Mouse (Mus musculus): ENCODE results near the gene Sars.
A peak's percentile ranks its signal among the peaks of the same experiment; 100 is the strongest.

Sars gene

GRCm38 (mm10) chr3:108444698-108445365, at the start of gene Sars:
Gene Sars, minus strand, starts transcription at chr3:108445209.
- peak; percentile 81 for DNase-seq (ENCODE audit: low spot score)

GRCm38 (mm10) chr3:108489968-108490367, 45.0 kb upstream of the Sars start:
- no peak for DNase-seq (ENCODE audit: low spot score)

- no peak for DNase-seq (ENCODE audit: low spot score)
These were observed 39.7 kb upstream of the Sars start for GRCm38 (mm10) chr3:108484749-108485148.

- DNase-seq (ENCODE audit: low spot score): no peak
These were observed 33.8 kb upstream of the Sars start for GRCm38 (mm10) chr3:108478800-108479199.

- no peak for DNase-seq (ENCODE audit: low spot score)
These were observed 32.0 kb upstream of the Sars start for GRCm38 (mm10) chr3:108476761-108477619.

DNA sequence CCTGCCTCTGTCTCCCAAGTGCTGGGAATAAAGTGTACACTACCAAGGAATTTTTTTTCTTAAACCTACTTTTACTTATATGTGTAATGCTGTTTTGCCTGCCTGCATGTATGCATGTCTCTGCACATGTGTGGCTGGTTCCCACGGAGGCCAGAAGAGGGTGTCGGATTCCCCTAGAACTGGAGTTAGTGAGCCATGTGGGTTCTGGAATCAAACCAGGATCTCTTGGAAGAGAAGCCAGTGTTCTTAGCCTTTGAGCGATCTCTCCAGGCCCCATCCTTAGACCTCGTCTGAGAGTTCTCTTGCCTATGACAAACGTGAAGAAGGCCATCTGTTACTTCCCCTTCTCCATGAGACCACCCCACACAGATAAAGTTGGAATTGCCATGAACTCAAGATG, 30.5 kb upstream of the Sars start:
- DNase-seq (ENCODE audit: low spot score): no peak

DNA sequence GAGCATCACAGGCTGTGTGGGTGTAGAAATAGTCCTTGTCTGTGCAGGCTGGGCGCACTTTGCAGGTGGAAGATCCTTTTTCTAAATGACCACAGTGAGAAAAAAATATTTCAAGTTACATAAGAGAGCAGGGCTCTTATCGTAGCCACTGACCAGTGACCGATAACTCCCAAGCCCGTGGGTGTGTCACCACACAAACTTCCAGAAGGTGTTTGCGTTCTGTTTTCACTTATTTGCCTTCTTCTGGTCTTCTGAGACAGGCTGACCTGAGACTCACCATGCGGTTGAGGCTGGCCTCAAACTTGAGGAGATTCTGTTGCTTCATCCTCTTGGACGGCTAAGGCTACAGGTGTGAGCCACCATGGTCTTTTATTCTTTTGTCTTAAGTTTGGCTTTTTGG, 30.0 kb upstream of the Sars start:
- no peak for DNase-seq (ENCODE audit: low spot score)

DNA sequence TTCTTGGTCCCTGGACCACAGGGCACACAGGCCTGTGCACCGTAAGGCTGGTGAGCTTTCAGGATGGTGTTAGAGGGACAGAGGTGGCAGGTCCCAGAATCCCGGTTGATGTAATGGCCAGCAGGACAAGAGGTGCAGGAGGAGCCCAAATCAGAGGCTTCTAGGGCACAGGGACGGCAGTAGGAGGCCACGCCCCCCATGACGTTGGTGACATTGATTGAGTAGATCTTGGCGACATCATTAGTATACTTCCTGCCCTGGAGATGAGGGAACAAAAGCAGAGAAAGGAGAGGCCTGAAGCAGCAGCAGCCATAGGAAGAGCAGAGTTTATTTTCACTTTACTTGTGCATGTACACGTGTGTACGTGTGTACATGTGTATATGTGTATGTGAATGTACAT, 22.8 kb upstream of the Sars start:
- no peak for DNase-seq (ENCODE audit: low spot score)

DNA sequence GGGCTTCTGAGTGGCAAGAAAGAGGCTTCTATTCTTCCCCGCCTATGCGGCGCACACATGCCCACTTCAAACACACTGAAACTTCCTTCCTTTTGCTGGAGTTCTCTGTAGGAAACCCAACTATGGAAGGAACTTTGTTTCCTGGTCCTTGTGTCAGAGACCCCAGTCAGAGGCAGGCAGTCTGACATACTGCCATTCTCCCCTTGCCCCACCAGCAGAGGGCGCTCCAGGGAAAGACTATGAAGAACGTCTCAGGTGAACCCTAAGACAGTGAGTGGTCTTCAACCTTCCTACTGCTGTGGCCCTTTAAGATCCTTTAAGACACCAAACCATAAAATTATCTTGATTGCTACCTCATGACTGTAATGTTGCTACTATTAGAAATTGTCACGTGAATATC, 21.4 kb upstream of the Sars start:
- peak; percentile 31 for DNase-seq (ENCODE audit: low spot score)

DNA sequence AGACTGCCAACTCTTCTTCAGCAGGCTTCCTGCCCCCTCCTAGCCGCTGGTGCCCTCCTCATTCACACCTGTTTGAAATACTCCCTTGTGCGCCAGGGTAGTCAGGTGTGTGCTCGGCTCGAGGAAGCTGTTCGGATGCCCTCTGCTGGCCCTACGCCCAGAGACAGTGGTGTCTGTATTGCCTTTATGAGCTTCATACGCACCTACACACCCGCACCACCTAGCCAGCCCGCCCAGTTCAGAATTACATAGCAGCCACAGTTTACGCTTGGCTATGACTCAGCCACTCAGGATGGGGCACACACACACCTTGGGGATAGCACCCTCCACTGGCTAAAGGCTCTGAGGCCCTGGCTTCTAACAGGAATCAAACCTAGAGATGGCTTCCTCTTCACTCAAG, 13.9 kb upstream of the Sars start:
- no peak for DNase-seq (ENCODE audit: low spot score)

- DNase-seq (ENCODE audit: low spot score): no peak
These were observed 13.4 kb upstream of the Sars start for GRCm38 (mm10) chr3:108458380-108458779.

GRCm38 (mm10) chr3:108454172-108454571, 9.2 kb upstream of the Sars start:
- DNase-seq (ENCODE audit: low spot score): no peak

- no peak for DNase-seq (ENCODE audit: low spot score)
These were observed 7.0 kb upstream of the Sars start for GRCm38 (mm10) chr3:108451969-108452368.

DNA sequence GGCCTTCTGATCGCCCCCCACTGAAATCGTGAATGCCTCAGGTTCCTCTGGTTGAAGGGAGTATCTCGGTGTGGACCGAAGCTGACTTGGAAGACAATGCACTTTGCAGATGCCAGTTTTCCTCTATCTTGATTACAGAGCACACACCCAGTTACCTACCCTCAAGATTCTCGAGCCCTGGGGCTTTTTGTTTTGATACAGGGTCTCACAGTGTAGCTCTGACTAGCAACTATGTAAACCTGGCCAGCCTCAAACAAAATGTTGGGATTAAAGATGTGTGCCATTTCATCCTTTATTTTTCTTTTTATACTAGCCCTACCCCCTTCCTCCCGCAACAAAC, 327 bp upstream of the Sars start:
- no peak for DNase-seq (ENCODE audit: low spot score)

- DNase-seq (ENCODE audit: low spot score): no peak
These were observed 980 bp downstream of the Sars start for GRCm38 (mm10) chr3:108444029-108444428.

GRCm38 (mm10) chr3:108436380-108436714, 8.7 kb downstream of the Sars start:
- DNase-seq (ENCODE audit: low spot score): no peak

GRCm38 (mm10) chr3:108435701-108436379, 9.2 kb downstream of the Sars start:
- DNase-seq (ENCODE audit: low spot score): no peak

DNA sequence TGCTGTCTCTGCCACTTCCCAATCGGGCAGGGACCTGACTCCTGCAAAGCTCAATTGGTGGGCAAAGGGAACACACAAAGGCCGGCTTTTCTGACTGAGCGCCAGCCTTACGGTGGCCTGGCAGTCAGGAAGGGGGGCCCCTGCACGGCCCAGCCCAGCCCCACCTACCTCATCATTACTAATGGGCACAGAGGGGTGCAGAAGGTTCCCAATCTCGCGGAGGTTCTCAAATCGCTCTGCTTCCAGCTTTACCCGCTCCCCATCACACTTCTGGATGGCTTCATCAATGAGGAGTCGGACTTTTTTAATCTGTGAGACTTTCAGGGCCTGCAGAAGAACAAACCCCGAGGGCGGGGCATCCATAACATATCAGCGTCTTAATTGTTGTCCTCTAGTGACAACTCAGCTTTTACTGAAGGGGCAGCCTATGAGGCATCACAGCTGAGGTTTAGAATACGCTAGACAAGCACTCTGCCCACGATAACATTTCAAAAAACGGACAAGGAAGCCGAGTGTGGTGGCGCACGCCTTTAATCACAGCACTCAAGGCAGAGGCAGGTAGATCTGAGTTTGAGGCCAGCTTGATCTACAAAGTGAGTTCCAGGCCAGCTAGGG, 11.0 kb downstream of the Sars start:
- DNase-seq (ENCODE audit: low spot score): no peak

GRCm38 (mm10) chr3:108433188-108433880, 11.7 kb downstream of the Sars start:
- DNase-seq (ENCODE audit: low spot score): no peak

DNA sequence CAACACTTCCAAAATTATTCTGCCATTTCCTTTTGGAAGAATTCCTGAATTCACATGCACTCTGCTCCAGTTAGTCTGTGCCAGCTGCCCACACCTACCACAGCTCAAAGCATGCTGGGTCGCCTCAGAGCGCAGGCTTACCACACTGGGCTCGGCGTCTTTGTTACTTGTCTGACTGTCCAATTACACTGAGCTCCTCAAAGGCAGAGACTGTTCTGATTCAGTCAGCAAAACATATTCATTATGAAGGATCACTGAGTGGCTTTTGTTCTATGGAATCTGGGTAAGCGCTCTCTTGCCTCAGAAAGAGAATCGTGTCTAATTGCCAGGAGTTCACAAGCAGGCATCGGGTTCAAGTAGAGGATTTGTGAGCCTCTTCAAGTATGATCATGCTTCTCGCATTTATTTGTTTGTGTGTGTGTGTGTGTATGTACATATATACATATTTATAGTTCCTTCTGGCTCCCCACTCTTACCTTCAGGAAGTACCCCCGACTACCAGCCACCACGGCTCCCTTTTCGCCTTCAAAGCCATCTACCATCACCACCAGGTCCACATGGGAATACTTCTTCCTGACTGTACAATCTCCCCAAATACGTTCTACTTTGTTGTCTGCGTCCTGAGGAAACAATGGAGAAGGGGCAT, 12.3 kb downstream of the Sars start:
- DNase-seq (ENCODE audit: low spot score): no peak

- no peak for DNase-seq (ENCODE audit: low spot score)
These were observed 19.4 kb downstream of the Sars start for GRCm38 (mm10) chr3:108425624-108426018.

Data from left cerebral cortex, adult 11 months (tissue).